Mouse (Mus musculus) testis, adult 2 months (tissue): ENCODE data around the gene Tspan9. TPM values are rescaled to one million over a fixed set of nuclear protein-coding genes. Genes with fewer than 3 reads are reported as not detected.

Experiments
- H3K27ac ChIP-seq: fragments of 200-500 bp; 2 replicates; pipeline ENCODE4 v1.5.1; 2012; ENCODE audit warnings: low read depth, low read length; ENCODE audit not compliant: control insufficient read depth, insufficient read depth
- H3K27me3 ChIP-seq: fragments of 200-500 bp; 2 replicates; pipeline ENCODE4 v1.6.1; 2012; ENCODE audit warnings: mild to moderate bottlenecking, low read length, moderate library complexity; ENCODE audit not compliant: control insufficient read depth, insufficient read depth
- H3K36me3 ChIP-seq: fragments of 200-500 bp; 2 replicates; pipeline ENCODE4 v1.6.1; 2012; ENCODE audit warnings: mild to moderate bottlenecking, low read length; ENCODE audit not compliant: control insufficient read depth, insufficient read depth
- H3K4me1 ChIP-seq: fragments of 200-500 bp; 2 replicates; pipeline ENCODE4 v1.6.1; 2012; ENCODE audit warnings: low read length; ENCODE audit not compliant: control insufficient read depth, insufficient read depth
- H3K4me3 ChIP-seq: fragments of 200-500 bp; 2 replicates; pipeline ENCODE4 v1.5.1; 2012; ENCODE audit warnings: low read depth, mild to moderate bottlenecking, low read length, moderate library complexity, mixed read lengths; ENCODE audit not compliant: control insufficient read depth
- CTCF ChIP-seq: fragments of 200-500 bp; IDR thresholded peaks from 2 replicates; pipeline ENCODE4 v1.5.1; 2012; ENCODE audit warnings: low read depth, mild to moderate bottlenecking, inconsistent platforms, low read length, moderate library complexity; ENCODE audit not compliant: control insufficient read depth, insufficient read depth, insufficient replicate concordance
- POLR2A ChIP-seq: fragments of 200-500 bp; IDR thresholded peaks from 2 replicates; pipeline ENCODE4 v1.6.1; 2012; ENCODE audit warnings: low read depth, mild to moderate bottlenecking, inconsistent platforms, low read length, moderate library complexity; ENCODE audit not compliant: control insufficient read depth
- polyA plus RNA-seq: library from polyadenylated mRNA; depleted of rRNA; stranded (reverse); fragments of >200 nt; gene quantifications from 2 replicates; pipeline ENCODE4 v1.2.3, GENCODE M21; 2012; rRNA removed

Tspan9 gene
- 3.5 and 4.3 TPM in 2 replicates for polyA plus RNA-seq

- H3K27ac ChIP-seq = no peak within 1 kb of the TSS
- peak within 1 kb of the TSS; percentile 66 for H3K4me3 ChIP-seq
- no peak for TF ChIP-seq POLR2A
- TF ChIP-seq CTCF = no peak
These were observed at the start of gene Tspan9 for GRCm38 (mm10) chr6:128143390-128144020. Gene Tspan9 (minus strand): TSS chr6:128143594.

GRCm38 (mm10) chr6:128183521-128183920, 40.1 kb upstream of the Tspan9 start:
- Histone ChIP-seq H3K27me3 (no peaks in the 10 kb centered on the region), H3K4me1 (no peaks in the 10 kb centered on the region), H3K36me3 (peaks cover 3% of the 10 kb centered on the region), H3K27ac (no peak overlapping the region), H3K4me3 (no peak overlapping the region)
- no peak for TF ChIP-seq CTCF

More at GRCm38 (mm10) chr6:128143390-128144020, at the start of gene Tspan9:
- Histone ChIP-seq H3K4me1 (peaks cover 6% of the 10 kb centered on the region), H3K36me3 (no peaks in the 10 kb centered on the region), H3K27me3 (no peaks in the 10 kb centered on the region)

- peaks cover 6% of the 10 kb centered on the region for H3K36me3 ChIP-seq
- TF ChIP-seq CTCF (no peak), POLR2A (no peak)
- H3K27ac ChIP-seq = no peak overlapping the region
- no peaks in the 10 kb centered on the region for H3K27me3 ChIP-seq
- H3K4me3 ChIP-seq = no peak overlapping the region
- H3K4me1 ChIP-seq = no peaks in the 10 kb centered on the region
These were observed 37.8 kb upstream of the Tspan9 start for GRCm38 (mm10) chr6:128181176-128181575.

GRCm38 (mm10) chr6:128179651-128180050, 36.3 kb upstream of the Tspan9 start:
- no peaks in the 10 kb centered on the region for H3K27me3 ChIP-seq
- no peak overlapping the region for H3K27ac ChIP-seq
- no peak for TF ChIP-seq POLR2A
- TF ChIP-seq CTCF = no peak
- H3K36me3 ChIP-seq = peaks cover 7% of the 10 kb centered on the region
- no peaks in the 10 kb centered on the region for H3K4me1 ChIP-seq
- H3K4me3 ChIP-seq = no peak overlapping the region

- no peaks in the 10 kb centered on the region for H3K4me1 ChIP-seq
- no peaks in the 10 kb centered on the region for H3K27me3 ChIP-seq
- peaks cover 7% of the 10 kb centered on the region for H3K36me3 ChIP-seq
- no peak overlapping the region for H3K27ac ChIP-seq
- no peak overlapping the region for H3K4me3 ChIP-seq
- no peak for TF ChIP-seq POLR2A
- TF ChIP-seq CTCF = no peak
These were observed 35.9 kb upstream of the Tspan9 start for GRCm38 (mm10) chr6:128179247-128179646.

GRCm38 (mm10) chr6:128178681-128179080, 35.3 kb upstream of the Tspan9 start:
- Histone ChIP-seq H3K4me1 (no peaks in the 10 kb centered on the region), H3K36me3 (peaks cover 7% of the 10 kb centered on the region), H3K4me3 (no peak overlapping the region), H3K27ac (no peak overlapping the region), H3K27me3 (no peaks in the 10 kb centered on the region)
- TF ChIP-seq POLR2A = no peak
- no peak for TF ChIP-seq CTCF

- Histone ChIP-seq H3K4me1 (no peaks in the 10 kb centered on the region), H3K4me3 (no peak overlapping the region), H3K36me3 (no peaks in the 10 kb centered on the region; the same call in 1 of the 2 replicates), H3K27me3 (no peaks in the 10 kb centered on the region), H3K27ac (no peak overlapping the region)
- no peak for TF ChIP-seq CTCF
- TF ChIP-seq POLR2A = no peak
These were observed 25.6 kb upstream of the Tspan9 start for GRCm38 (mm10) chr6:128168785-128169679.

GRCm38 (mm10) chr6:128165564-128165963, 22.2 kb upstream of the Tspan9 start:
- TF ChIP-seq CTCF (no peak), POLR2A (no peak)
- Histone ChIP-seq H3K27ac (no peak overlapping the region), H3K27me3 (no peaks in the 10 kb centered on the region), H3K4me3 (no peak overlapping the region), H3K36me3 (no peaks in the 10 kb centered on the region), H3K4me1 (no peaks in the 10 kb centered on the region)
